Mouse (Mus musculus) hindbrain, embryonic 14.5 days (tissue): ENCODE results near the gene Clp1. TPM values are rescaled to one million over a fixed set of nuclear protein-coding genes. Genes with fewer than 3 reads are reported as not detected.
A peak's percentile ranks its signal among the peaks of the same experiment; 100 is the strongest.

Experiments used
- ATAC-seq: fragments of 200-750 bp; cut with Nextera tagmentation; 2 replicates; pipeline ENCODE4 v1.8.0; 2017; ENCODE audit warnings: moderate number of reproducible peaks, mild to moderate bottlenecking, moderate TSS enrichment, moderate library complexity; ENCODE audit not compliant: low FRiP score
- DNase-seq: peaks from one replicate; pipeline ENCODE4 v3.0.0-alpha.2; 2015; ENCODE audit warnings: low spot score
- H3K27ac ChIP-seq: fragments of 300-500 bp; sonication (generic); 2 replicates; pipeline ENCODE4 v1.5.1; 2014; ENCODE audit warnings: mild to moderate bottlenecking, moderate library complexity
- H3K27me3 ChIP-seq: fragments of 300-500 bp; sonication (generic); 2 replicates; pipeline ENCODE4 v1.6.1; 2014; ENCODE audit warnings: mild to moderate bottlenecking, low read length, mixed read lengths; ENCODE audit not compliant: control insufficient read depth, insufficient read depth
- H3K36me3 ChIP-seq: fragments of 300-500 bp; sonication (generic); replicated peaks from 2 replicates; pipeline ENCODE4 v1.6.1; 2014; ENCODE audit not compliant: control insufficient read depth, insufficient read depth
- H3K4me1 ChIP-seq: fragments of 300-500 bp; sonication (generic); replicated peaks from 2 replicates; pipeline ENCODE4 v1.6.1; 2014; ENCODE audit warnings: antibody characterized with exemption, low read length, mixed read lengths; ENCODE audit not compliant: control insufficient read depth, insufficient read depth
- H3K4me2 ChIP-seq: fragments of 300-500 bp; sonication (generic); replicated peaks from 2 replicates; pipeline ENCODE4 v1.6.1; 2014; ENCODE audit warnings: mild to moderate bottlenecking, moderate library complexity
- H3K4me3 ChIP-seq: fragments of 300-500 bp; sonication (generic); replicated peaks from 2 replicates; pipeline ENCODE4 v1.5.1; 2014; ENCODE audit warnings: mild to moderate bottlenecking, low read length
- H3K9ac ChIP-seq: fragments of 300-500 bp; sonication (generic); 2 replicates; pipeline ENCODE4 v1.6.1; 2014
- H3K9me3 ChIP-seq: fragments of 300-500 bp; sonication (generic); 2 replicates; pipeline ENCODE4 v1.6.1; 2016; ENCODE audit warnings: low read length; ENCODE audit not compliant: control insufficient read depth
- WGBS: fragments of 180-500 bp; shearing (Covaris S2); extraction: QIAGEN DNeasy Blood & Tissue Kit; methylation state at CpG from one replicate; pipeline ENCODE4 v1.1.7; 2014; 5-methylcytosine and 5-hydroxymethylcytosine counted together
- polyA plus RNA-seq: library from polyadenylated mRNA; unstranded; fragments of >200 nt; fragmentation: Nextera tagmentation; extraction: Ambion mirVana; gene quantifications from 2 replicates; pipeline ENCODE4 v1.2.1, GENCODE M21; 2014

Gene Clp1
- polyA plus RNA-seq, 1 experiment from 2014 or later, result 21.3 TPM

- Histone ChIP-seq H3K27ac (peak overlapping the region; percentile 98), H3K27me3 (no peaks in the 10 kb centered on the region), H3K4me3 (peak overlapping the region; percentile 89), H3K9me3 (no peaks in the 10 kb centered on the region), H3K4me2 (peak overlapping the region; percentile 86), H3K4me1 (peaks cover 46% of the 10 kb centered on the region), H3K9ac (peak overlapping the region; percentile 89), H3K36me3 (0 out of 2 replicates have a peak, but pooled peaks cover 7% of the 10 kb centered on the region)
- ATAC-seq (peak; percentile 82), DNase-seq (peak; percentile 73)
- 1% methylated on average over 24 of the region's 26 CpGs for WGBS
Measured at GRCm38 (mm10) chr2:84742451-84743283, 15.5 kb upstream of the Clp1 start.

DNA sequence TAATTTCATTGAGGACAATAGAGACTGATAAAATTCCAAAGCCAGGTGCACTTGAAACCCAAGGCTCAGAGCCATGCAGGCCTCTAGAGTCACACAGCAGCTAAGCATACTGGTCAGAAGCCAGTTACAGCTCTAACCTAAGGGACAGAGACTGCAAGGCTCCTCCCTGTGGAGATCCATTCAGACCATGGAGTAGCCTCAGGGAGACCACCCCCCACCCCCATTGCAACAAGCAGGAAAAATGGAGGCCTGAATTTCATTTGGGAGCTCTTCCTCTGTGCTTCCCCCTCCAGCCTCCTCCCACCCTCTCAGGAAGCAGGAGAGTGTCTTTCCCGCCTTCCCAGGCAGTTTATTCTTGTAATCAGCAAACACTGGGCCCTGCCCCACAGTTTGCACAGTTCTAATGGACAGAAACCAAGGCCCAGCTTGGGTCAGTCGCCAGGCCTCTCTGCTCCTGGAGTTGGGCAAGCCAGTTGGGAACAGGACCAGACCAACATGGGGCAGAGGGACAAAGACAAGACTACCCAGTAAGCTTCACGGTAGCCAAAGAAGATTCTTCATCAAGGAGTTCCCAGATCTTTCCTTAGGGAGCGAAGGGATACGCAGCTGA lies 14.8 kb upstream of the Clp1 start:
- Histone ChIP-seq H3K4me3 (peak overlapping the region; percentile 89), H3K4me2 (peak overlapping the region; percentile 86), H3K9me3 (no peaks in the 10 kb centered on the region), H3K27me3 (no peaks in the 10 kb centered on the region), H3K4me1 (peaks cover 54% of the 10 kb centered on the region), H3K9ac (peak overlapping the region; percentile 89), H3K36me3 (0 out of 2 replicates have a peak, but pooled peaks cover 7% of the 10 kb centered on the region), H3K27ac (peak overlapping the region; percentile 98)
- DNase-seq (no peak), ATAC-seq (no peak; the same call in 1 of the 2 replicates)
- 2% methylated on average over 5 of the region's 5 CpGs for WGBS

- DNase-seq, result no peak
- peak overlapping the region; percentile 86 for H3K4me2 ChIP-seq
- 0 out of 2 replicates have a peak overlapping the region, but pooled peaks have one; percentile 11 for H3K9ac ChIP-seq
Measured at GRCm38 (mm10) chr2:84740608-84741333, 13.6 kb upstream of the Clp1 start.

GRCm38 (mm10) chr2:84738271-84738911 lies 11.2 kb upstream of the Clp1 start:
- Histone ChIP-seq H3K4me2 (peak overlapping the region; percentile 68), H3K27me3 (no peaks in the 10 kb centered on the region), H3K27ac (no peak overlapping the region), H3K4me3 (no peak overlapping the region), H3K36me3 (0 out of 2 replicates have a peak, but pooled peaks cover 7% of the 10 kb centered on the region), H3K4me1 (peaks cover 75% of the 10 kb centered on the region), H3K9ac (peak overlapping the region; percentile 7; the same call in 1 of the 2 replicates), H3K9me3 (no peaks in the 10 kb centered on the region)
- DNase-seq (peak; percentile 53), ATAC-seq (no peak)
- WGBS, result 3% methylated on average over 12 of the region's 12 CpGs

More at GRCm38 (mm10) chr2:84740608-84741333, 13.6 kb upstream of the Clp1 start:
- peaks cover 65% of the 10 kb centered on the region for H3K4me1 ChIP-seq
- H3K27me3 ChIP-seq, result no peaks in the 10 kb centered on the region
- H3K36me3 ChIP-seq, result 0 out of 2 replicates have a peak, but pooled peaks cover 7% of the 10 kb centered on the region
- no peak overlapping the region for H3K27ac ChIP-seq
- 65% methylated on average over 15 of the region's 15 CpGs for WGBS
- no peak for ATAC-seq
- no peaks in the 10 kb centered on the region for H3K9me3 ChIP-seq
- no peak overlapping the region for H3K4me3 ChIP-seq

DNA sequence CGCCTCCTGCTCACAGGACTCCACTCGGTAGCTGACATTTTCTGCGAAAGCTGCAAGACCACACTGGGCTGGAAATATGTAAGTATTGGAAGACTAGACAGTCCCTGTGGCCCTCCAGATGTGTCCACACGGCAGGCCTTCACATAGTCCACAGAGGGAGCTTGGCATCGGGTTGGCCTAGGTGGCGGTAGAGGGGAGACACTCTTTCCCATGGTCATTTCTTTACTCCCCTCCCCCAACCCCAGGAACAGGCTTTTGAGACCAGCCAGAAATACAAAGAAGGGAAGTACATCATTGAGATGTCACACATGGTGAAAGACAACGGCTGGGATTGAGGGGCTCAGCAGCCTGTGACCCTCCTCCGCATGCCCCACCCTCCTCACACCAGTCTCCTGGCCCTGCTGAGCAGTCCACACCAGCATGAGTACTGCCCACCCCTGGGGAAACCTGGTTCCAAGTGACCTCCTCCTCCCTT lies 10.3 kb upstream of the Clp1 start:
- H3K36me3 ChIP-seq, result 0 out of 2 replicates have a peak, but pooled peaks cover 7% of the 10 kb centered on the region
- H3K9me3 ChIP-seq, result no peaks in the 10 kb centered on the region
- H3K27ac ChIP-seq, result no peak overlapping the region
- H3K4me2 ChIP-seq, result peak overlapping the region; percentile 68
- DNase-seq (peak; percentile 41), ATAC-seq (no peak)
- H3K4me3 ChIP-seq, result peak overlapping the region; percentile 23; the same call in 1 of the 2 replicates
- WGBS, result 2% methylated on average over 8 of the region's 8 CpGs
- H3K9ac ChIP-seq, result peak overlapping the region; percentile 49
- H3K27me3 ChIP-seq, result no peaks in the 10 kb centered on the region
- H3K4me1 ChIP-seq, result peaks cover 78% of the 10 kb centered on the region

DNA sequence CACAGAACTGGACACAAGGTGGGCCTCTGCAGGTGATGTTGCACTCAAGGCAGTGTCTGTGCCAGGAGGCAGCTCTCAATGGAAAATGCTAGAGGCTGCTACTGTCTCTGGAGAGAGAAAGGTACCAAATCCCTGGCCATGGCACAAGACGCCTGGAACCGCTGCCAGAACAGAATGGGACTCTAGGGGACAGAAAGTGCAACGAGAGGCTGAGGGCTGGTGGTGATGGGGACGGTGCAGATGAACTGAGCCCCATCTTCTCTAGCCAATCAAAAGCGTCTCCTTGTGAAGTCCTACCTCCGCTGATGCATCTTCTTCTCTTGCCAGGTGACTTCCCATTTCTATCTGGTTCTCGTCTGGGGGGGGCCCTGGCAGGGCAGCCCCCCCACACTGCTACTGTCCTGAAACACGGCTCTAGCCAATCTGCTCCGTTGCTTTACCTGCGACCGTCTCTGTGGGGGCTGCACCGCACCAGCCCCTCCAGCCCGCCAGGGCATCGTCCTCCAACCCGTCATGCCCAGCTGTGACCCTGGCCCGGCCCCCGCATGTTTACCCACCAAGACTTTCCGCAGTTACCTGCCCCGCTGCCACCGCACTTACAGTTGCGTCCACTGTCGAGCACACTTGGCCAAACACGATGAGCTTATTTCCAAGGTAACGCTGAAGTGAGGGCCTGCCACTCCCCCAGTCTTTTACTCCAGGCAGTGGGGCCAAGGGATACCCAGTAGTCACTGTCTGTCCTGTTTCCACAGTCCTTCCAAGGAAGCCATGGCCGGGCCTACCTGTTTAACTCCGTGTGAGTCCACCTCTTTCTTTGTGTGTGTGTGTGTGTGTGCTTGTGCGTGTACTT lies 9.4 kb upstream of the Clp1 start:
- ATAC-seq (no peak), DNase-seq (no peak)
- Histone ChIP-seq H3K27ac (no peak overlapping the region), H3K27me3 (no peaks in the 10 kb centered on the region), H3K4me1 (peaks cover 68% of the 10 kb centered on the region), H3K4me2 (peak overlapping the region; percentile 68), H3K36me3 (0 out of 2 replicates have a peak, but pooled peaks cover 7% of the 10 kb centered on the region), H3K4me3 (peak overlapping the region; percentile 23), H3K9me3 (no peaks in the 10 kb centered on the region), H3K9ac (peak overlapping the region; percentile 49)
- WGBS, result 5% methylated on average over 27 of the region's 27 CpGs

GRCm38 (mm10) chr2:84735346-84735920 lies 8.3 kb upstream of the Clp1 start:
- ATAC-seq, result no peak
- H3K27ac ChIP-seq, result 0 out of 2 replicates have a peak overlapping the region, but pooled peaks have one; percentile 18
- 19% methylated on average over 7 of the region's 7 CpGs for WGBS
- H3K36me3 ChIP-seq, result 0 out of 2 replicates have a peak, but pooled peaks cover 5% of the 10 kb centered on the region
- no peaks in the 10 kb centered on the region for H3K27me3 ChIP-seq
- peak overlapping the region; percentile 91 for H3K9ac ChIP-seq
- DNase-seq, result no peak
- peak overlapping the region; percentile 56 for H3K4me3 ChIP-seq
- peaks cover 58% of the 10 kb centered on the region for H3K4me1 ChIP-seq
- peak overlapping the region; percentile 68 for H3K4me2 ChIP-seq
- H3K9me3 ChIP-seq, result no peaks in the 10 kb centered on the region

DNA sequence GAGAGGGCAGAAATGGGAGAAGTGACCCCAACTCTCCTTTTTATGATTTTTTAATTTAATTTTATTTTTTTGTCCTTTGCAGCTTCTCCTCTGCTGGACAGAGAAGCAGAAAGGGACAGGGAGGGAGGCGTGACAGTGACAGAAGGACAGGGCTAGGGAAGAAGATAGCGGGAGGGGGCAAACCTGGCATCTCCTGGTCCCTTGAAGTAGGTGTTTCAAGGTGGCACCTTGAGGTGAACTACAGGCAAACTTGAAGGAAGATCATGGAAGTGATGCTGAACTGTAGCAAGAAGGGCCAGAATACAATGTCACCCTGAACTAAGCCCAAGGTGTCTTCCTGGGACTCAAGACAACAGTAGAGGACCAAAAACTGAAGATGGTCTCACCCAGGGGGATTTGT lies 7.8 kb upstream of the Clp1 start:
- H3K4me3 ChIP-seq, result peak overlapping the region; percentile 56
- 0% methylated on average over 2 of the region's 2 CpGs for WGBS
- H3K9me3 ChIP-seq, result no peaks in the 10 kb centered on the region
- peak overlapping the region; percentile 89 for H3K27ac ChIP-seq
- no peaks in the 10 kb centered on the region for H3K36me3 ChIP-seq
- no peaks in the 10 kb centered on the region for H3K27me3 ChIP-seq
- H3K4me1 ChIP-seq, result peaks cover 52% of the 10 kb centered on the region
- ATAC-seq (no peak), DNase-seq (peak; percentile 33)
- H3K4me2 ChIP-seq, result peak overlapping the region; percentile 68
- H3K9ac ChIP-seq, result peak overlapping the region; percentile 91
